Mouse (Mus musculus) heart, postnatal 0 days (tissue): ENCODE measurements at regions not wholly inside any gene's neighbourhood (a gene's known extent, or its start where the extent isn't known, plus 50 kb on each side); places are given as distances from the start of the nearest gene placed in this dataset.

Experiments used
- CTCF ChIP-seq: IDR thresholded peaks from 2 replicates; pipeline ENCODE4 v1.5.1; 2016; ENCODE audit warnings: antibody characterized with exemption, control low read depth, low read depth
- EP300 ChIP-seq: IDR thresholded peaks from 2 replicates; pipeline ENCODE4 v1.6.1; 2016; ENCODE audit warnings: antibody characterized with exemption, low read depth

GRCm38 (mm10) chr4:69443956-69444355, 489.8 kb upstream of the Brinp1 start:
- TF ChIP-seq CTCF (no peak), EP300 (no peak)
